Mouse (Mus musculus) E14TG2a.4 (cell line): ENCODE measurements at regions not wholly inside any gene's neighbourhood (a gene's known extent, or its start where the extent isn't known, plus 50 kb on each side); places are given as distances from the start of the nearest gene placed in this dataset.

Experiments
- H3K27me3 ChIP-seq: 2 replicates; pipeline ENCODE4 v1.6.1; 2014; ENCODE audit warnings: low read length, control low read depth; ENCODE audit not compliant: insufficient read depth
- H3K36me3 ChIP-seq: 2 replicates; pipeline ENCODE4 v1.6.1; 2014; ENCODE audit warnings: low read length, control low read depth; ENCODE audit not compliant: insufficient read depth
- H3K4me1 ChIP-seq: replicated peaks from 2 replicates; pipeline ENCODE4 v1.6.1; 2014; ENCODE audit warnings: low read depth, low read length, control low read depth
- H3K4me3 ChIP-seq: replicated peaks from 2 replicates; pipeline ENCODE4 v1.5.1; 2014; ENCODE audit warnings: mild to moderate bottlenecking, low read length
- H3K9me3 ChIP-seq: 2 replicates; pipeline ENCODE4 v1.6.1; 2014; ENCODE audit warnings: low read length, control low read depth
- CTCF ChIP-seq: conservative IDR thresholded peaks from 2 replicates; pipeline ENCODE4 v1.5.1; 2014; ENCODE audit warnings: low read length
- NANOG ChIP-seq: IDR thresholded peaks from 2 replicates; pipeline ENCODE4 v1.6.1; 2014; ENCODE audit warnings: borderline replicate concordance, low read length, mixed read lengths
- POU5F1 ChIP-seq: IDR thresholded peaks from 2 replicates; pipeline ENCODE4 v1.6.1; 2014; ENCODE audit warnings: low read length, borderline replicate concordance

GRCm38 (mm10) chr3:17865112-17865511, 83.1 kb upstream of the Cypt12 start:
- Histone ChIP-seq H3K9me3 (no peaks in the 10 kb centered on the region), H3K36me3 (no peaks in the 10 kb centered on the region), H3K4me1 (0 out of 2 replicates have a peak, but pooled peaks cover 4% of the 10 kb centered on the region), H3K27me3 (no peaks in the 10 kb centered on the region), H3K4me3 (no peak overlapping the region)
- TF ChIP-seq CTCF (no peak), POU5F1 (no peak), NANOG (no peak)

GRCm38 (mm10) chr3:17870895-17871482, 77.2 kb upstream of the Cypt12 start:
- no peaks in the 10 kb centered on the region for H3K27me3 ChIP-seq
- H3K4me3 ChIP-seq: no peak overlapping the region
- TF ChIP-seq POU5F1: no peak
- peak; percentile 58 for TF ChIP-seq CTCF

GRCm38 (mm10) chr3:17895869-17896268, 52.3 kb upstream of the Cypt12 start:
- Histone ChIP-seq H3K27me3 (no peaks in the 10 kb centered on the region), H3K4me3 (no peak overlapping the region), H3K4me1 (no peaks in the 10 kb centered on the region), H3K36me3 (no peaks in the 10 kb centered on the region), H3K9me3 (no peaks in the 10 kb centered on the region)
- no peak for TF ChIP-seq CTCF

More at GRCm38 (mm10) chr3:17870895-17871482, 77.2 kb upstream of the Cypt12 start:
- Histone ChIP-seq H3K4me1 (no peaks in the 10 kb centered on the region), H3K9me3 (peaks cover 7% of the 10 kb centered on the region), H3K36me3 (no peaks in the 10 kb centered on the region)

GRCm38 (mm10) chr3:17896756-17897155, 51.5 kb upstream of the Cypt12 start:
- Histone ChIP-seq H3K4me3 (no peak overlapping the region), H3K4me1 (no peaks in the 10 kb centered on the region), H3K9me3 (no peaks in the 10 kb centered on the region), H3K36me3 (no peaks in the 10 kb centered on the region), H3K27me3 (no peaks in the 10 kb centered on the region)
- TF ChIP-seq CTCF (no peak), POU5F1 (no peak), NANOG (no peak)
